Mouse (Mus musculus): ENCODE data around the gene Ghdc. TPM values are rescaled to one million over a fixed set of nuclear protein-coding genes. Genes with fewer than 3 reads are reported as not detected.

The Ghdc gene
- polyA plus RNA-seq, 1 experiment from 2014 or later: 2.1 TPM

GRCm38 (mm10) chr11:100721254-100721653, 49.5 kb downstream of the Ghdc start:
- Histone ChIP-seq H3K27me3 (ENCODE audit: control insufficient read depth, insufficient read depth, low read length) (no peaks in the 10 kb centered on the region), H3K27ac (ENCODE audit: low read depth, low read length) (no peak overlapping the region), H3K9me3 (ENCODE audit: control insufficient read depth, low read length) (no peaks in the 10 kb centered on the region), H3K36me3 (ENCODE audit: control insufficient read depth, insufficient read depth, low read length) (no peaks in the 10 kb centered on the region), H3K4me2 (replicated peaks; ENCODE audit: low read depth, low read length) (no peak overlapping the region), H3K9ac (ENCODE audit: low read depth, low read length) (no peak overlapping the region), H3K4me1 (replicated peaks; ENCODE audit: control insufficient read depth, insufficient read depth, low read length) (no peaks in the 10 kb centered on the region), H3K4me3 (ENCODE audit: low read depth, low read length) (no peak overlapping the region)
- DNase-seq (ENCODE audit: low spot score) (no peak), ATAC-seq (ENCODE audit: low FRiP score) (no peak)
- 79% methylated on average over 4 of the region's 4 CpGs for WGBS

GRCm38 (mm10) chr11:100720345-100720744, 50.4 kb downstream of the Ghdc start:
- Histone ChIP-seq H3K4me2 (replicated peaks; ENCODE audit: low read depth, low read length) (no peak overlapping the region), H3K9me3 (ENCODE audit: control insufficient read depth, low read length) (no peaks in the 10 kb centered on the region), H3K27me3 (ENCODE audit: control insufficient read depth, insufficient read depth, low read length) (no peaks in the 10 kb centered on the region), H3K4me3 (ENCODE audit: low read depth, low read length) (no peak overlapping the region), H3K27ac (ENCODE audit: low read depth, low read length) (no peak overlapping the region), H3K36me3 (ENCODE audit: control insufficient read depth, insufficient read depth, low read length) (no peaks in the 10 kb centered on the region), H3K9ac (ENCODE audit: low read depth, low read length) (no peak overlapping the region), H3K4me1 (replicated peaks; ENCODE audit: control insufficient read depth, insufficient read depth, low read length) (no peaks in the 10 kb centered on the region)
- ATAC-seq (ENCODE audit: low FRiP score) (no peak), DNase-seq (ENCODE audit: low spot score) (no peak)
- WGBS: 87% methylated on average over 5 of the region's 5 CpGs

- H3K4me3 ChIP-seq (ENCODE audit: low read depth, low read length): no peak overlapping the region
- DNase-seq (ENCODE audit: low spot score) (no peak), ATAC-seq (ENCODE audit: low FRiP score) (no peak)
- H3K4me1 ChIP-seq (replicated peaks; ENCODE audit: control insufficient read depth, insufficient read depth, low read length): no peaks in the 10 kb centered on the region
- no peak overlapping the region for H3K9ac ChIP-seq (ENCODE audit: low read depth, low read length)
- H3K4me2 ChIP-seq (replicated peaks; ENCODE audit: low read depth, low read length): no peak overlapping the region
- no peaks in the 10 kb centered on the region for H3K27me3 ChIP-seq (ENCODE audit: control insufficient read depth, insufficient read depth, low read length)
- no peaks in the 10 kb centered on the region for H3K9me3 ChIP-seq (ENCODE audit: control insufficient read depth, low read length)
- 84% methylated on average over 11 of the region's 11 CpGs for WGBS
- H3K27ac ChIP-seq (ENCODE audit: low read depth, low read length): no peak overlapping the region
- H3K36me3 ChIP-seq (ENCODE audit: control insufficient read depth, insufficient read depth, low read length): no peaks in the 10 kb centered on the region
Measured at GRCm38 (mm10) chr11:100719893-100720292, 50.9 kb downstream of the Ghdc start.

- H3K36me3 ChIP-seq (ENCODE audit: control insufficient read depth, insufficient read depth, low read length): no peaks in the 10 kb centered on the region
- DNase-seq (ENCODE audit: low spot score) (no peak), ATAC-seq (ENCODE audit: low FRiP score) (no peak)
- no peak overlapping the region for H3K4me3 ChIP-seq (ENCODE audit: low read depth, low read length)
- no peaks in the 10 kb centered on the region for H3K9me3 ChIP-seq (ENCODE audit: control insufficient read depth, low read length)
- H3K27ac ChIP-seq (ENCODE audit: low read depth, low read length): no peak overlapping the region
- H3K9ac ChIP-seq (ENCODE audit: low read depth, low read length): no peak overlapping the region
- 78% methylated on average over 3 of the region's 3 CpGs for WGBS
- no peak overlapping the region for H3K4me2 ChIP-seq (replicated peaks; ENCODE audit: low read depth, low read length)
- H3K4me1 ChIP-seq (replicated peaks; ENCODE audit: control insufficient read depth, insufficient read depth, low read length): peaks cover under 1% of the 10 kb centered on the region; the same call in 1 of the 2 replicates
- no peaks in the 10 kb centered on the region for H3K27me3 ChIP-seq (ENCODE audit: control insufficient read depth, insufficient read depth, low read length)
Measured at GRCm38 (mm10) chr11:100719312-100719711, 51.4 kb downstream of the Ghdc start.

GRCm38 (mm10) chr11:100718866-100719265, 51.9 kb downstream of the Ghdc start:
- Histone ChIP-seq H3K4me2 (replicated peaks; ENCODE audit: low read depth, low read length) (no peak overlapping the region), H3K27me3 (ENCODE audit: control insufficient read depth, insufficient read depth, low read length) (no peaks in the 10 kb centered on the region), H3K9ac (ENCODE audit: low read depth, low read length) (no peak overlapping the region), H3K27ac (ENCODE audit: low read depth, low read length) (no peak overlapping the region), H3K4me1 (replicated peaks; ENCODE audit: control insufficient read depth, insufficient read depth, low read length) (peaks cover 5% of the 10 kb centered on the region), H3K4me3 (ENCODE audit: low read depth, low read length) (no peak overlapping the region), H3K36me3 (ENCODE audit: control insufficient read depth, insufficient read depth, low read length) (no peaks in the 10 kb centered on the region), H3K9me3 (ENCODE audit: control insufficient read depth, low read length) (no peaks in the 10 kb centered on the region)
- DNase-seq (ENCODE audit: low spot score) (no peak), ATAC-seq (ENCODE audit: low FRiP score) (no peak)
- 85% methylated on average over 4 of the region's 4 CpGs for WGBS

GRCm38 (mm10) chr11:100718462-100718861, 52.3 kb downstream of the Ghdc start:
- no peak overlapping the region for H3K27ac ChIP-seq (ENCODE audit: low read depth, low read length)
- no peaks in the 10 kb centered on the region for H3K36me3 ChIP-seq (ENCODE audit: control insufficient read depth, insufficient read depth, low read length)
- H3K4me3 ChIP-seq (ENCODE audit: low read depth, low read length): no peak overlapping the region
- ATAC-seq (ENCODE audit: low FRiP score) (no peak), DNase-seq (ENCODE audit: low spot score) (no peak)
- no peak overlapping the region for H3K9ac ChIP-seq (ENCODE audit: low read depth, low read length)
- H3K4me1 ChIP-seq (replicated peaks; ENCODE audit: control insufficient read depth, insufficient read depth, low read length): peaks cover 9% of the 10 kb centered on the region
- H3K4me2 ChIP-seq (replicated peaks; ENCODE audit: low read depth, low read length): no peak overlapping the region
- WGBS: 90% methylated on average over 7 of the region's 7 CpGs
- H3K9me3 ChIP-seq (ENCODE audit: control insufficient read depth, low read length): no peaks in the 10 kb centered on the region
- H3K27me3 ChIP-seq (ENCODE audit: control insufficient read depth, insufficient read depth, low read length): no peaks in the 10 kb centered on the region

- no peak for DNase-seq (ENCODE audit: low spot score)
- no peak overlapping the region for H3K4me2 ChIP-seq (replicated peaks; ENCODE audit: low read depth, low read length)
- H3K4me1 ChIP-seq (replicated peaks; ENCODE audit: control insufficient read depth, insufficient read depth, low read length): peaks cover 9% of the 10 kb centered on the region
- no peaks in the 10 kb centered on the region for H3K27me3 ChIP-seq (ENCODE audit: control insufficient read depth, insufficient read depth, low read length)
- WGBS: 89% methylated on average over 3 of the region's 3 CpGs
- no peak overlapping the region for H3K4me3 ChIP-seq (ENCODE audit: low read depth, low read length)
- H3K9me3 ChIP-seq (ENCODE audit: control insufficient read depth, low read length): no peaks in the 10 kb centered on the region
- no peak overlapping the region for H3K9ac ChIP-seq (ENCODE audit: low read depth, low read length)
- H3K27ac ChIP-seq (ENCODE audit: low read depth, low read length): no peak overlapping the region
- ATAC-seq (ENCODE audit: low FRiP score): no peak
- no peaks in the 10 kb centered on the region for H3K36me3 ChIP-seq (ENCODE audit: control insufficient read depth, insufficient read depth, low read length)
Measured at GRCm38 (mm10) chr11:100716649-100717048, 54.1 kb downstream of the Ghdc start.

Other genes starting within 250 kb of the Ghdc start
- 259 and 306 TPM in 2 replicates for gene Acly, start 243.0 kb downstream of the Ghdc start, polyA plus RNA-seq (2014; fragmentation: Nextera tagmentation; extraction: Ambion mirVana)
- gene Ttc25, start 225.3 kb downstream of the Ghdc start, polyA plus RNA-seq (2014; fragmentation: Nextera tagmentation; extraction: Ambion mirVana): 2.6 and 2.8 TPM in 2 replicates
- 17.4 and 17.8 TPM in 2 replicates for gene Cnp, start 196.1 kb downstream of the Ghdc start, polyA plus RNA-seq (2014; fragmentation: Nextera tagmentation; extraction: Ambion mirVana)
- gene Nkiras2, start 151.7 kb downstream of the Ghdc start, polyA plus RNA-seq (2014; fragmentation: Nextera tagmentation; extraction: Ambion mirVana): 108 and 109 TPM in 2 replicates
- 95.3 and 105 TPM in 2 replicates for gene Dnajc7, start 150.8 kb downstream of the Ghdc start, polyA plus RNA-seq (2014; fragmentation: Nextera tagmentation; extraction: Ambion mirVana)
- 0.08 and 0.71 TPM in 2 replicates for gene Zfp385c, start 78.5 kb downstream of the Ghdc start, polyA plus RNA-seq (2014; fragmentation: Nextera tagmentation; extraction: Ambion mirVana)
- 1.8 and 1.9 TPM in 2 replicates for gene Dhx58, start 66.7 kb downstream of the Ghdc start, polyA plus RNA-seq (2014; fragmentation: Nextera tagmentation; extraction: Ambion mirVana)
- gene Kat2a, start 58.5 kb downstream of the Ghdc start, polyA plus RNA-seq (2014; fragmentation: Nextera tagmentation; extraction: Ambion mirVana): 47.2 and 50.3 TPM in 2 replicates
- 0.50 and 0.82 TPM in 2 replicates for gene Hspb9, start 57.1 kb downstream of the Ghdc start, polyA plus RNA-seq (2014; fragmentation: Nextera tagmentation; extraction: Ambion mirVana)
- gene Rab5c, start 32.7 kb downstream of the Ghdc start, polyA plus RNA-seq (2014; fragmentation: Nextera tagmentation; extraction: Ambion mirVana): 76.6 and 87.5 TPM in 2 replicates
- gene Kcnh4, start 11.0 kb downstream of the Ghdc start, polyA plus RNA-seq (2014; fragmentation: Nextera tagmentation; extraction: Ambion mirVana): 3.8 and 5.7 TPM in 2 replicates
- gene Hcrt, start 8.0 kb downstream of the Ghdc start, polyA plus RNA-seq (2014; fragmentation: Nextera tagmentation; extraction: Ambion mirVana): not detected in 2 replicates
- 13.4 and 14.8 TPM in 2 replicates for gene Stat5b, start 79.8 kb upstream of the Ghdc start, polyA plus RNA-seq (2014; fragmentation: Nextera tagmentation; extraction: Ambion mirVana)
- 1.4 and 1.8 TPM in 2 replicates for gene Stat5a, start 88.4 kb upstream of the Ghdc start, polyA plus RNA-seq (2014; fragmentation: Nextera tagmentation; extraction: Ambion mirVana)
- gene Stat3, start 168.6 kb upstream of the Ghdc start, polyA plus RNA-seq (2014; fragmentation: Nextera tagmentation; extraction: Ambion mirVana): 25.6 and 33.3 TPM in 2 replicates
- 11.9 and 13.2 TPM in 2 replicates for gene Cavin1, start 199.9 kb upstream of the Ghdc start, polyA plus RNA-seq (2014; fragmentation: Nextera tagmentation; extraction: Ambion mirVana)
- 48.5 and 49.3 TPM in 2 replicates for gene Atp6v0a1, start 238.5 kb upstream of the Ghdc start, polyA plus RNA-seq (2014; fragmentation: Nextera tagmentation; extraction: Ambion mirVana)